Mouse (Mus musculus) urinary bladder, postnatal 0 days (tissue): ENCODE results near the gene Tsen2. TPM values are rescaled to one million over a fixed set of nuclear protein-coding genes. Genes with fewer than 3 reads are reported as not detected.

ENCODE experiments used
- polyA plus RNA-seq: library from polyadenylated mRNA; unstranded; fragments of >200 nt; fragmentation: Nextera tagmentation; extraction: Ambion mirVana; gene quantifications from 2 replicates; pipeline ENCODE4 v1.2.1, GENCODE M21; 2015

Tsen2 gene
- polyA plus RNA-seq, result 11.7 and 12.7 TPM in 2 replicates

GRCm38 (mm10) chr6:115544442-115544970 lies at the start of gene Tsen2:
Tsen2 (plus strand) TSS chr6:115544664.

GRCm38 (mm10) chr6:115592458-115592857 lies 48.0 kb downstream of the Tsen2 start, which contains the start of gene Mkrn2os:
Mkrn2os (minus strand) TSS chr6:115592576.

GRCm38 (mm10) chr6:115601715-115602523 lies 57.5 kb downstream of the Tsen2 start, which contains the start of gene Mkrn2:
Mkrn2 (plus strand) TSS chr6:115601902.

Other genes starting within 250 kb of the Tsen2 start
- gene Pparg, start 183.7 kb upstream of the Tsen2 start, polyA plus RNA-seq, result 42.6 and 55.0 TPM in 2 replicates
- gene Mkrn2os, start 47.9 kb downstream of the Tsen2 start, polyA plus RNA-seq, result 0.05 TPM in 1 of 2 replicates, not detected in the other
- gene Mkrn2, start 57.2 kb downstream of the Tsen2 start, polyA plus RNA-seq, result 17.7 and 18.4 TPM in 2 replicates
- gene Raf1, start 132.0 kb downstream of the Tsen2 start, polyA plus RNA-seq, result 59.1 and 62.1 TPM in 2 replicates
- 30.7 and 33.4 TPM in 2 replicates for gene Tmem40, start 217.7 kb downstream of the Tsen2 start, polyA plus RNA-seq
- 3.6 and 3.7 TPM in 2 replicates for gene Cand2, start 229.9 kb downstream of the Tsen2 start, polyA plus RNA-seq